Mouse (Mus musculus) neutrophil, adult 59 days (primary cell): ENCODE measurements around the gene Golga5. TPM values are rescaled to one million over a fixed set of nuclear protein-coding genes. Genes with fewer than 3 reads are reported as not detected.

ENCODE experiments used
- total RNA-seq, 2 experiments: library from RNA; stranded (reverse); gene quantifications; 1 replicate in 1 of 2; 2 replicates in 1 of 2; pipeline ENCODE4 v1.2.4; 2023

Gene Golga5
- total RNA-seq, result 10 to 100 TPM; 27.8 to 31.9 TPM

DNA sequence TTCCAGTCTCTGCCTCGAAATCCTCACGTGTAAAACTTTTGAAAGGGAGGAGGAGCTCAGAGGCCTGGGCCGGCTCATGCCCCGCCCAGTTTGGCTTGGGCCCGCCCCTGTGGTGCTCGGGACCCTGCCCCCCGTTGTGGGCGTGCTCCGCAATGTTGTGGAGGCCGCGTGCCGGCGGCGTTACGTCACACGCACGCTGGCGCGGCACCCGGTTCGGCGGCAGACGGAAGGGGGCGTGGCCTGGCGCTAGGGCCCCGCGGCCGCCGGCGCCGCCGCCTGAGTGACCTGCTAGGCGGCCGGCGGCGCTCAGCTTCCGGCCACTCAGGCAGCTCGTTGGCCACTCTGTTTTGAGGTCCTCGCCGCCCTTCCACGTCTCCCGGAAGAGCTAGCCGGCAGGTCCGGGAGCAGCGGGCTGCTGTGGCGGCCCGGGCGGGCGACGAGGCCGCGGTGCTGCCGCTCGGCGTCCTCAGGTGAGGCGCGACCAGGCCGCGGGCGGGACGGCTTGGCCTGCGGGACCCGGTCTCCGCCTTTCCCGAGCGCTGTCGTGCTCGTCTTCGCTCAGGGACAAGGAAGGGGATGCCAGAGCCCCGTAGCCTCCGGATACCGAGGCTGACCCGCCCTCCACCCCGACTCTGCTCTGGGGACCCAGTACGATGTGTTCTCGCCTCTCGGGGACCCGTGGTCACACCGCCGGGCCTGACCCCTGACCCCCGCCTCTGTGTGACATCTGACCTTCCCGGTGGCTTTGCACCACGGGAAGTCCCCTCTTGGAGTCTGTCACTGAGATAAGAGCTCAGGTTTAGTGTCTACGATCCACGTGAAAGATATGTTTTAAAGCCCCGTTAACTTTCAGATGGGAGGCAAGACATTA lies at the start of gene Golga5:
Golga5 (plus strand) TSS at position 242 of the 871 bp plus-strand sequence.

DNA sequence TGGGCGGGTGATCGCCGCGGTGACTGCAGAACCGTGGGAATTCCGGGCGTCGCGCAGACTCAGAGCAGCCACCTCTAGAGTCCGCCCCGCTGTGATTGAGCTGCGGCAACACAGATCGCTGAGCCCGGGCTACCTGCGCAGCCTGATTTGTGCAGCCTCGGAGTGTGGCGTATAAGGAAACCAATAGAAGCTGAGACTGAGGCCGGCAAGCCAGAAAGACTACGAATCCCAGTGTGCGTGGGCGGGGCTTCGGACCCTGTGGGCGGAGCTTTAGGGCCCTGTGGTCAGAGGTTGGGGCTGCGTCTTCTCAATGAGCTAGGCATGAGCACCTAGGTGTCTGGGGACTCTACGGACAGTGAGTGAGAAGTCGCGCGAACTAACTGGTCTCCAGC lies 29.3 kb upstream of the Golga5 start, which contains the start of gene Lgmn:
Lgmn (minus strand) TSS at position 182 of the 392 bp plus-strand sequence.

Other genes with a start within 250 kb of the Golga5 start
- gene Rin3, start 186.1 kb upstream of the Golga5 start, total RNA-seq, result 100 to 1,000 TPM; 377 to 383 TPM
- 10 to 100 TPM; 12.3 to 17.3 TPM for gene Lgmn, start 29.3 kb upstream of the Golga5 start, total RNA-seq
- gene Chga, start 85.8 kb downstream of the Golga5 start, total RNA-seq, result not detected
- 10 to 100 TPM; 36.2 to 39.1 TPM for gene Itpk1, start 235.8 kb downstream of the Golga5 start, total RNA-seq